Mouse (Mus musculus): ENCODE measurements around the gene Pnrc2.

GRCm38 (mm10) chr4:135824254-135824653 is 49.4 kb downstream of the Pnrc2 start:
- no peak for TF ChIP-seq EP300 (IDR thresholded peaks at IDR 0.05; ENCODE audit: low read depth)
- TF ChIP-seq CTCF (IDR thresholded peaks at IDR 0.05; ENCODE audit: low read depth): no peak
